Mouse (Mus musculus) lung, embryonic 14.5 days (tissue): Measurements from ENCODE around the gene Agps. TPM values are rescaled to one million over a fixed set of nuclear protein-coding genes. Genes with fewer than 3 reads are reported as not detected.

Experiments used
- ATAC-seq: fragments of 200-750 bp; cut with Nextera tagmentation; 2 replicates; pipeline ENCODE4 v1.8.0; 2017; ENCODE audit warnings: mild to moderate bottlenecking, moderate TSS enrichment, moderate library complexity; ENCODE audit not compliant: insufficient read depth
- DNase-seq: peaks from one replicate; pipeline ENCODE4 v3.0.0-alpha.2; 2015
- H3K27ac ChIP-seq: fragments of 300-500 bp; sonication (generic); 2 replicates; pipeline ENCODE4 v1.5.1; 2014; ENCODE audit warnings: low read depth, mild to moderate bottlenecking, moderate library complexity
- H3K27me3 ChIP-seq: fragments of 300-500 bp; sonication (generic); 2 replicates; pipeline ENCODE4 v1.6.1; 2014; ENCODE audit warnings: low read length, control low read depth; ENCODE audit not compliant: insufficient read depth
- H3K36me3 ChIP-seq: fragments of 300-500 bp; sonication (generic); 2 replicates; pipeline ENCODE4 v1.6.1; 2014; ENCODE audit warnings: control low read depth; ENCODE audit not compliant: insufficient read depth
- H3K4me1 ChIP-seq: fragments of 300-500 bp; sonication (generic); 2 replicates; pipeline ENCODE4 v1.6.1; 2014; ENCODE audit warnings: antibody characterized with exemption, control low read depth; ENCODE audit not compliant: insufficient read depth
- H3K4me2 ChIP-seq: fragments of 300-500 bp; sonication (generic); 2 replicates; pipeline ENCODE4 v1.6.1; 2014; ENCODE audit warnings: mild to moderate bottlenecking
- H3K4me3 ChIP-seq: fragments of 300-500 bp; sonication (generic); 2 replicates; pipeline ENCODE4 v1.5.1; 2014; ENCODE audit warnings: low read depth, low read length
- H3K9ac ChIP-seq: fragments of 300-500 bp; sonication (generic); 2 replicates; pipeline ENCODE4 v1.6.1; 2014
- H3K9me3 ChIP-seq: fragments of 300-500 bp; sonication (generic); 2 replicates; pipeline ENCODE4 v1.6.1; 2016; ENCODE audit warnings: low read depth, low read length, control low read depth
- CTCF ChIP-seq: IDR thresholded peaks from 2 replicates; pipeline ENCODE4 v1.5.1; 2016; ENCODE audit warnings: antibody characterized with exemption, low read depth
- WGBS: fragments of 180-500 bp; shearing (Covaris S2); extraction: QIAGEN DNeasy Blood & Tissue Kit; methylation state at CpG from one replicate; pipeline ENCODE4 v1.1.7; 2014; 5-methylcytosine and 5-hydroxymethylcytosine counted together
- polyA plus RNA-seq: library from polyadenylated mRNA; unstranded; fragments of >200 nt; fragmentation: Nextera tagmentation; extraction: Ambion mirVana; gene quantifications from 2 replicates; pipeline ENCODE4 v1.2.1, GENCODE M21; 2014

Gene Agps
- polyA plus RNA-seq, 1 experiment from 2014 or later = 55.7 TPM

- H3K4me2 ChIP-seq = no peak overlapping the region
- TF ChIP-seq CTCF = no peak
- H3K36me3 ChIP-seq = peaks cover 8% of the 10 kb centered on the region
- H3K4me1 ChIP-seq = no peaks in the 10 kb centered on the region
- no peaks in the 10 kb centered on the region for H3K9me3 ChIP-seq
- H3K27me3 ChIP-seq = no peaks in the 10 kb centered on the region
- 81% methylated on average over 5 of the region's 5 CpGs for WGBS
- no peak overlapping the region for H3K4me3 ChIP-seq
- no peak overlapping the region for H3K9ac ChIP-seq
- no peak overlapping the region for H3K27ac ChIP-seq
- ATAC-seq (no peak), DNase-seq (no peak)
These were observed 63.7 kb downstream of the Agps start for GRCm38 (mm10) chr2:75895711-75896110.

GRCm38 (mm10) chr2:75900281-75900680 is 68.3 kb downstream of the Agps start:
- Histone ChIP-seq H3K4me3 (no peak overlapping the region), H3K4me2 (no peak overlapping the region), H3K4me1 (no peaks in the 10 kb centered on the region), H3K27ac (no peak overlapping the region), H3K9ac (no peak overlapping the region), H3K36me3 (peaks cover 22% of the 10 kb centered on the region), H3K9me3 (no peaks in the 10 kb centered on the region), H3K27me3 (no peaks in the 10 kb centered on the region)
- no peak for ATAC-seq
- DNase-seq = no peak
- 84% methylated on average over 1 of the region's 1 CpGs for WGBS
- no peak for TF ChIP-seq CTCF

GRCm38 (mm10) chr2:75901869-75902268 is 69.9 kb downstream of the Agps start:
- Histone ChIP-seq H3K27me3 (no peaks in the 10 kb centered on the region), H3K36me3 (peaks cover 23% of the 10 kb centered on the region), H3K4me2 (no peak overlapping the region), H3K4me3 (no peak overlapping the region), H3K9me3 (no peaks in the 10 kb centered on the region), H3K4me1 (no peaks in the 10 kb centered on the region), H3K27ac (no peak overlapping the region), H3K9ac (no peak overlapping the region)
- DNase-seq (no peak), ATAC-seq (no peak)
- no peak for TF ChIP-seq CTCF
- WGBS = 87% methylated on average over 9 of the region's 9 CpGs

GRCm38 (mm10) chr2:75907142-75907541 is 75.2 kb downstream of the Agps start:
- no peaks in the 10 kb centered on the region for H3K4me1 ChIP-seq
- no peak overlapping the region for H3K4me3 ChIP-seq
- no peak for TF ChIP-seq CTCF
- no peak overlapping the region for H3K27ac ChIP-seq
- DNase-seq (no peak), ATAC-seq (no peak)
- H3K9me3 ChIP-seq = no peaks in the 10 kb centered on the region
- WGBS = 85% methylated on average over 1 of the region's 1 CpGs
- peaks cover 34% of the 10 kb centered on the region for H3K36me3 ChIP-seq
- no peak overlapping the region for H3K4me2 ChIP-seq
- H3K9ac ChIP-seq = no peak overlapping the region
- H3K27me3 ChIP-seq = no peaks in the 10 kb centered on the region

- TF ChIP-seq CTCF = no peak
- H3K4me1 ChIP-seq = no peaks in the 10 kb centered on the region
- no peaks in the 10 kb centered on the region for H3K27me3 ChIP-seq
- no peaks in the 10 kb centered on the region for H3K9me3 ChIP-seq
- WGBS = 86% methylated on average over 3 of the region's 3 CpGs
- H3K36me3 ChIP-seq = peaks cover 25% of the 10 kb centered on the region
- no peak overlapping the region for H3K4me3 ChIP-seq
- no peak for DNase-seq
- H3K9ac ChIP-seq = no peak overlapping the region
- no peak overlapping the region for H3K4me2 ChIP-seq
- no peak for ATAC-seq
- H3K27ac ChIP-seq = no peak overlapping the region
These were observed 83.1 kb downstream of the Agps start for GRCm38 (mm10) chr2:75915040-75915439.

- Histone ChIP-seq H3K4me1 (no peaks in the 10 kb centered on the region), H3K9me3 (no peaks in the 10 kb centered on the region), H3K4me3 (no peak overlapping the region), H3K27me3 (no peaks in the 10 kb centered on the region), H3K36me3 (peaks cover 38% of the 10 kb centered on the region; the same call in 1 of the 2 replicates), H3K4me2 (no peak overlapping the region), H3K27ac (no peak overlapping the region), H3K9ac (no peak overlapping the region)
- no peak for DNase-seq
- no peak for ATAC-seq
- 85% methylated on average over 4 of the region's 4 CpGs for WGBS
- TF ChIP-seq CTCF = no peak
These were observed 91.9 kb downstream of the Agps start for GRCm38 (mm10) chr2:75923807-75924340.

- no peak for TF ChIP-seq CTCF
- H3K9ac ChIP-seq = no peak overlapping the region
- no peak for DNase-seq
- H3K4me2 ChIP-seq = no peak overlapping the region
- no peak overlapping the region for H3K4me3 ChIP-seq
- WGBS = 72% methylated on average over 5 of the region's 5 CpGs
- H3K36me3 ChIP-seq = peaks cover 46% of the 10 kb centered on the region; the same call in 1 of the 2 replicates
- H3K27ac ChIP-seq = no peak overlapping the region
- no peaks in the 10 kb centered on the region for H3K4me1 ChIP-seq
- no peaks in the 10 kb centered on the region for H3K27me3 ChIP-seq
- H3K9me3 ChIP-seq = no peaks in the 10 kb centered on the region
- ATAC-seq = no peak
These were observed 94.1 kb downstream of the Agps start for GRCm38 (mm10) chr2:75926061-75926460.

GRCm38 (mm10) chr2:75928011-75928410 is 96.0 kb downstream of the Agps start:
- H3K27ac ChIP-seq = no peak overlapping the region
- no peak for TF ChIP-seq CTCF
- H3K4me2 ChIP-seq = no peak overlapping the region
- no peak overlapping the region for H3K4me3 ChIP-seq
- H3K27me3 ChIP-seq = no peaks in the 10 kb centered on the region
- H3K36me3 ChIP-seq = peaks cover 48% of the 10 kb centered on the region; the same call in 1 of the 2 replicates
- no peaks in the 10 kb centered on the region for H3K9me3 ChIP-seq
- H3K4me1 ChIP-seq = no peaks in the 10 kb centered on the region
- no peak for DNase-seq
- no peak for ATAC-seq
- H3K9ac ChIP-seq = no peak overlapping the region
- 88% methylated on average over 3 of the region's 3 CpGs for WGBS
